Mouse (Mus musculus) myocyte (in vitro differentiated cells): ENCODE data around the gene Olfr159. TPM values are rescaled to one million over a fixed set of nuclear protein-coding genes. Genes with fewer than 3 reads are reported as not detected.

Source experiments
- H3K27me3 ChIP-seq: one replicate; pipeline ENCODE4 v1.6.1; 2011; ENCODE audit not compliant: control insufficient read depth, insufficient read depth, insufficient read length
- H3K36me3 ChIP-seq: one replicate; pipeline ENCODE4 v1.6.1; 2011; ENCODE audit not compliant: control insufficient read depth, insufficient read depth
- H3K4me2 ChIP-seq: one replicate; pipeline ENCODE4 v1.6.1; 2011; ENCODE audit warnings: low read depth, control low read depth
- H3K4me3 ChIP-seq: one replicate; pipeline ENCODE4 v1.5.1; 2011; ENCODE audit warnings: mild to moderate bottlenecking, control low read depth, moderate library complexity
- H3K79me2 ChIP-seq: one replicate; pipeline ENCODE4 v1.6.1; 2011; ENCODE audit not compliant: control insufficient read depth, insufficient read depth
- H3ac ChIP-seq: one replicate; pipeline ENCODE4 v1.6.1; 2011; ENCODE audit not compliant: control insufficient read depth, insufficient read length
- CEBPB ChIP-seq: IDR thresholded peaks from 2 replicates; pipeline ENCODE4 v1.6.1; 2011; ENCODE audit warnings: mild to moderate bottlenecking, moderate library complexity; ENCODE audit not compliant: poor library complexity, insufficient read depth, severe bottlenecking
- E2F4 ChIP-seq: IDR thresholded peaks from one replicate; pipeline ENCODE4 v1.6.1; 2011; ENCODE audit warnings: mild to moderate bottlenecking, control low read depth, moderate library complexity; ENCODE audit not compliant: insufficient read depth
- MAX ChIP-seq: IDR thresholded peaks from one replicate; pipeline ENCODE4 v1.6.1; 2011; ENCODE audit warnings: low read depth, mild to moderate bottlenecking, control low read depth
- MYOD1 ChIP-seq, 3 experiments: IDR thresholded peaks; one replicate each; pipeline ENCODE4 v1.6.1; 2011; ENCODE audit warnings: control low read depth in 2 of 3, low read depth in 2 of 3, mild to moderate bottlenecking in 2 of 3, moderate library complexity in 1 of 3; ENCODE audit not compliant: insufficient read length in 2 of 3, control insufficient read depth in 1 of 3
- MYOG ChIP-seq, 3 experiments: IDR thresholded peaks; one replicate each; pipeline ENCODE4 v1.6.1; 2011; ENCODE audit warnings: control low read depth in 2 of 3, low read depth in 2 of 3, mild to moderate bottlenecking in 2 of 3; ENCODE audit not compliant: insufficient read length in 2 of 3, control insufficient read depth in 1 of 3, insufficient read depth in 1 of 3
- POLR2A ChIP-seq: IDR thresholded peaks from one replicate; pipeline ENCODE4 v1.6.1; 2011; ENCODE audit warnings: low read depth, mild to moderate bottlenecking, control low read depth, moderate library complexity; ENCODE audit not compliant: insufficient read length
- POLR2AphosphoS2 ChIP-seq: IDR thresholded peaks from one replicate; pipeline ENCODE4 v1.6.1; 2011; ENCODE audit warnings: low read depth, control low read depth; ENCODE audit not compliant: insufficient read length
- REST ChIP-seq: IDR thresholded peaks from one replicate; pipeline ENCODE4 v1.6.1; 2011; ENCODE audit warnings: mild to moderate bottlenecking, control low read depth, moderate library complexity; ENCODE audit not compliant: insufficient read depth, insufficient read length
- SRF ChIP-seq: IDR thresholded peaks from one replicate; pipeline ENCODE4 v1.6.1; 2011; ENCODE audit warnings: low read depth; ENCODE audit not compliant: control insufficient read depth, insufficient read length
- TCF12 ChIP-seq: IDR thresholded peaks from one replicate; pipeline ENCODE4 v1.6.1; 2011; ENCODE audit warnings: mild to moderate bottlenecking, control low read depth; ENCODE audit not compliant: poor library complexity, insufficient read depth, severe bottlenecking
- TCF3 ChIP-seq: IDR thresholded peaks from one replicate; pipeline ENCODE4 v1.6.1; 2011; ENCODE audit warnings: low read depth, control low read depth; ENCODE audit not compliant: insufficient read length
- USF1 ChIP-seq: IDR thresholded peaks from one replicate; pipeline ENCODE4 v1.6.1; 2011; ENCODE audit warnings: low read depth, mild to moderate bottlenecking, control low read depth, moderate library complexity
- polyA plus RNA-seq: library from polyadenylated mRNA; unstranded; fragments of >200 nt; fragmentation: generic; extraction: Trizol; gene quantifications from one replicate; pipeline ENCODE4 v1.2.1, GENCODE M21; 2012; ENCODE audit warnings: missing spikeins

The Olfr159 gene
- polyA plus RNA-seq, 1 experiment = not detected

DNA sequence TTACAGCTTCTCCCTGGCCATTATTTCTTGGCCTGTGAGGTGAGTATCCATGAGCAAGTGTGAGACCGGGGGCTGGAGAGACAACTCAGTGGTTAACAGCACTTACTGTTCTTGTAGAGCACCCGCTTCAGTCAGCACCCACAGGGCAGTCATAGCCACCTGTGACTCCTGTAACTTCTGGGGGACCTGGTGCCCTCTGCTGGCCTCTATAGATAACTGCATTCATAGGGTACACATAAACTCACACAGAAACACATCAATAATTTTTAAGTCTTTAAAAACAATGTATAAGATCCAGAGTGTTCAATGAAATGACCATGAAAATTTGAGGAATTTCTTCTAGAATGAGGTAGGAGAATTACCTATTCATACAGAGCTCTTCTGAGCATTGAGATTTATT is 1.4 kb downstream of the Olfr159 start:
- no peaks in the 10 kb centered on the region for H3K36me3 ChIP-seq
- H3K4me3 ChIP-seq = no peak overlapping the region
- peaks cover 29% of the 10 kb centered on the region for H3K27me3 ChIP-seq
- no peak overlapping the region for H3K4me2 ChIP-seq
- no peak overlapping the region for H3ac ChIP-seq
- TF ChIP-seq TCF12 (no peak), SRF (no peak), CEBPB (no peak)
- H3K79me2 ChIP-seq = no peaks in the 10 kb centered on the region

DNA sequence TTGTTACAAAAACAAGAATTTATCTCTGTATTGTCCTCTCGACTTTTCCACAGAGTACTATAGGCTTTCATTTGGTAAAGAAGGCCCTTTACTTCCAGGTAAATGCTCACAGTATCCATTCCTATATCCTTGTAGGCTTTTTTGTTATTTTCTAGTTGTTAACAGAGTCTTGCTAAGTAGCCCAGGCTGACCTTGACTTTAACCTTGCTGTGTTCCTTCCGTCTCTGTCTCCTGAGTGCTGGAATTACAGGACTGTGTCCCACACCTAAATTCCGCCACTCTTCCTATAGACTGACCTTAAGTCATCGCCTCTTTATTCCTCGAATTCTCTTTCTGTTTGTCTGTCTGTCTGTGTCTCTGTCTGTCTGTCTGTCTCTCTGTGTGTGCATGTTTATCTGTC is 2.5 kb downstream of the Olfr159 start:
- no peaks in the 10 kb centered on the region for H3K79me2 ChIP-seq
- peaks cover 29% of the 10 kb centered on the region for H3K27me3 ChIP-seq
- no peak overlapping the region for H3ac ChIP-seq
- no peaks in the 10 kb centered on the region for H3K36me3 ChIP-seq
- H3K4me3 ChIP-seq = no peak overlapping the region
- no peak overlapping the region for H3K4me2 ChIP-seq
- TF ChIP-seq REST (no peak), TCF12 (no peak), CEBPB (no peak), E2F4 (no peak), MAX (no peak), POLR2AphosphoS2 (no peak), SRF (no peak), USF1 (no peak), POLR2A (no peak), MYOD1 (IDR thresholded peaks at IDR 0.05; ENCODE audit: control insufficient read depth in 1 of 3, insufficient read length in 2 of 3, low read depth in 2 of 3) (no peak)

DNA sequence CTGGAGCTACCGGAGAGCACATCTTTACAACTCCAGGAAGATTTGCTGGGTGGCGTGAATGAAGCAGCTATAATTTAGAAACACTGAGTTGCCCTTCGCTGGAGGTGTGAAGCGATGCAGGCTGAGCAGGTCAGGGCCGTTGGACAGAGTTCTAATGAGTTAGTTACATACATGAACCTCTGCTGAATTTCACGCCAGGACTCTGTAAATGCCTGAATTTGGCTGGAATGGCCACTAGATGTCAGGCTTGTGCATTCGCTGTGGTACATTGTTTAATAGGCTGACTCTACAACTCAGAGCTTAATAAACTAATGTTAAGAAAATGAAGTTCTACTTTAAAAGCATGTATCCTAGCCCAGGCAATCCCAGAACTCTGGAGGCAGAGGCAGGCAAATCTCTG is 7.4 kb downstream of the Olfr159 start:
- H3K4me2 ChIP-seq = no peak overlapping the region
- no peaks in the 10 kb centered on the region for H3K36me3 ChIP-seq
- no peak overlapping the region for H3K4me3 ChIP-seq
- peaks cover 4% of the 10 kb centered on the region for H3K27me3 ChIP-seq
- H3ac ChIP-seq = no peak overlapping the region
- no peaks in the 10 kb centered on the region for H3K79me2 ChIP-seq
- TF ChIP-seq MAX (no peak), SRF (no peak), TCF3 (no peak), MYOD1 (IDR thresholded peaks at IDR 0.05; ENCODE audit: control insufficient read depth in 1 of 3, insufficient read length in 2 of 3, low read depth in 2 of 3) (no peak), E2F4 (no peak), USF1 (no peak), CEBPB (no peak), MYOG (IDR thresholded peaks at IDR 0.05; ENCODE audit: control insufficient read depth in 1 of 3, insufficient read depth in 1 of 3, insufficient read length in 2 of 3, low read depth in 2 of 3) (no peak), POLR2AphosphoS2 (no peak), POLR2A (no peak), REST (no peak), TCF12 (no peak)

DNA sequence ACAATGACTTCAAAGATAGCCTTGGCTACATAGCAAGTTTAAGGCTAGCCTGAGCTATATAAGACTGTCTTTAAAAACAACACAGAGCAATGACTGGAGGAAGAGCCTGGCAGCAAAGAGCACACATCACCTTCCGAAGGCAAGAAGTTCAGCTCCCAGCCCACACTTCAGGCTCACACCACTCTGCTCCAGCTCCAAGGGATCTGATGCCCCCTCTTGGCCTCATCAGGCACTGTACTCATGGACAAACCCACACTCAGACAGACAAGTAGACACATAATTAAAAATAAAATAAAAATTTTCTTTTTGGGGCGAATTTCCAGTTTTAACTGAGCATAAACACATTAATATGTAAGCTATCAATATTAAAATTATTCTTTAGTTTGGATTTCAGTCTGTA is 9.5 kb downstream of the Olfr159 start:
- Histone ChIP-seq H3K79me2 (no peaks in the 10 kb centered on the region), H3K4me3 (no peak overlapping the region), H3K4me2 (no peak overlapping the region), H3K27me3 (no peaks in the 10 kb centered on the region), H3ac (no peak overlapping the region), H3K36me3 (no peaks in the 10 kb centered on the region)
- TF ChIP-seq E2F4 (no peak), USF1 (no peak), SRF (no peak), MAX (no peak), POLR2A (no peak), MYOD1 (IDR thresholded peaks at IDR 0.05; ENCODE audit: control insufficient read depth in 1 of 3, insufficient read length in 2 of 3, low read depth in 2 of 3) (no peak), POLR2AphosphoS2 (no peak)

DNA sequence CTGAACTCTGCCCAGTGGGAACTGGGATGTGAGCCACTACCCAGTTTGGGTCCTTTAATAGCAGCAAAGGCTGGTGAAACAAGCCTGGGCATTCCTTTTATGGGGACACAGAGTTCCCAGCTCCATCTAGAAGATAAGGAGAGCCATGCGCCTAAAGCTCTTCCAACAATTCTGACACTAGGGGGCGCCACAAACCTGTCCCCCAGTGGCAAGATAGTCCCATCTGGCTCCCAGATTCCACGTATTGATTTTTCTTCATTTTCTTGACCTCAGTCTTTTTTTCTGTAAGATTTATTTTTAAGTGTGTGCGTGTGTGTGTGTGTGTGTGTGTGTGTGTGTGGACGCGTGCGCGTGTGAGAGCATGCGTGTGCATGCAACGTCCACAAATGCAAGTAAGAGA is 10.3 kb downstream of the Olfr159 start:
- TF ChIP-seq SRF (no peak), REST (no peak), MYOG (IDR thresholded peaks at IDR 0.05; ENCODE audit: control insufficient read depth in 1 of 3, insufficient read depth in 1 of 3, insufficient read length in 2 of 3, low read depth in 2 of 3) (no peak), MAX (no peak), MYOD1 (IDR thresholded peaks at IDR 0.05; ENCODE audit: control insufficient read depth in 1 of 3, insufficient read length in 2 of 3, low read depth in 2 of 3) (no peak), CEBPB (no peak), POLR2A (no peak), TCF12 (no peak), USF1 (no peak), E2F4 (no peak)
- no peak overlapping the region for H3K4me2 ChIP-seq
- H3ac ChIP-seq = no peak overlapping the region
- H3K4me3 ChIP-seq = no peak overlapping the region
- no peaks in the 10 kb centered on the region for H3K79me2 ChIP-seq
- no peaks in the 10 kb centered on the region for H3K36me3 ChIP-seq
- no peaks in the 10 kb centered on the region for H3K27me3 ChIP-seq
